Mouse (Mus musculus): ENCODE measurements at regions not wholly inside any gene's neighbourhood (a gene's known extent, or its start where the extent isn't known, plus 50 kb on each side); places are given as distances from the start of the nearest gene placed in this dataset.
"Not testable (repeated sequence)": the region's sequence is repeated elsewhere in the genome, so short reads cannot be mapped to it uniquely, and the experiment has no call there.

DNA sequence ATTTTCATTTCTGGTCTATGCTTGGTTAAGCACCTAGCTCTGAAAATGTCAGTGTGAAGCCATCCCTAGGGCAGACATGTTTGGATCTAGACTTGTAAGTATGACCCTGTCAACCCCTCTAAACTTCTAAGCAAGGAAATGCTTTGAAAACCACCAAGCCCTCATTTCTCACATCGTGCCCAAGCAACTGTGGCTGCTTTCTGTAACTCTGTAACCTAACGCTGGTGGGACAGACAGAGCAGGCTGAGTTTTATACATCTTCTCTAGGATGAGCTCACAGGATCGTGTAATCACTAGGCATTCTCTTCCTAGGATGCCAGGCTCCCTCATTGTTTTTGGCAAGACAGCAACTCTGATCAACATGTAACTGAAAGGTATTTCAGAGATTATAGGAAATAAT, 309.6 kb upstream of the Pkdcc start:
- DNase-seq (ENCODE audit: extremely low read depth, insufficient read length, low spot score) = peak; percentile 27

GRCm38 (mm10) chr17:82909189-82909588, 305.9 kb upstream of the Pkdcc start:
- no peak for DNase-seq (ENCODE audit: extremely low read depth, insufficient read length, low spot score)

DNA sequence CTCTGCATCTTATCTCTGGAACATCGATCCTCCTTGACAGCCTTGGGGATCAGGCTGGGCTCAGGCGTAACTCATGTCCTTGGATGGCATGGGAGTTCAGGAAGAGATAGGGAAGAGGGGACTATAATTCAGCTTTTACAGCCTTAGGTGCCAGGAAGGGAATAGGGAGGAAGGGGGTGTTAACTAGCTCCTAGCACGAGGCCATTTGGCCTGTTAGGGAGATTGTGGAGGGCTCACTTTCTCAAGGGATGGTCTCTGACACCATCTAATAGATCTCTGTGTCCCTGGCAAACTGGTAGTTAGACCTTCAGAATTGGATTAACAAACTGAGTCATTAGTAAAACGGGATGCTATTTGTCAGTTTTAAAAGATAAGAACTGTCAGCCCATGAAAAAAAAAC, 292.1 kb upstream of the Pkdcc start:
- not testable (repeated sequence) for DNase-seq (ENCODE audit: extremely low read depth, insufficient read length, low spot score)

DNA sequence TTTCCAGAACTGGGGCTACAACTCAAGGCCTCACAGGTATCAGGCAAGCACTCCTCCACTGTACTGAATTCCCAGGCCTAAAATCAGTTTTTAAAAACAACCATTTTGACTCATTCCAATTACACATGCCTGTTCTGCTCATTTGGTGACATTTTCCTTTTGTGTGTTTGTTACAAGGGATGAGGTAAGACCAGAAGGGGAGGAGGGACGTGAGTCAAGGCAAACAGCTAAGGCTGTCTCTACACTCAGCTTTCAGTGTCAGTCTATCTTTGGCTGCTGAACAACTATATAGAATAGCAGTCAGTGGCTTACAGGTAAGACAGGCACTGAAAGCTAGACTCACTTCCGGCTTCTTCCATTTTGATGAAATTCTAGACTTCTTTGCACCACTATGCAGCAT, 289.3 kb upstream of the Pkdcc start:
- DNase-seq (ENCODE audit: extremely low read depth, insufficient read length, low spot score) = no peak

DNA sequence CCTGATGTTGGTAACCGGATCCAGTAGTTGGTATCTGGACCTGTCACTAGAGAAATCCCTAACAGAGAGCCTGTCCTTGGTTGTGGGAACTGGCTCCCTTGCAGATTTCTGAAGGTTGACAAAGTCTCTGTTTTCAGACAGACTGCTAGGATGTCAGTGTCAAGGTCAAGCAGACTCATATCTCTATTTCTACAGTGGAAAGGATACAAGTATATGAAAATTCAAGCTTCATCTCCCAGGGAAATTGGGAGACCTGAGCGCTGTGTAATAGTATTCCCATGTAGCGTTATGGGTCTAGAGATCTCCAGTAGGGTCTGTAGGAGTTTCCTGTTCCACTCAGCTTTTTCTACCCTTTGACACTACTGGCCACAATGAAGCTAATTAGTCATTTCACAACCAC, 287.4 kb upstream of the Pkdcc start:
- DNase-seq (ENCODE audit: extremely low read depth, insufficient read length, low spot score) = no peak

DNA sequence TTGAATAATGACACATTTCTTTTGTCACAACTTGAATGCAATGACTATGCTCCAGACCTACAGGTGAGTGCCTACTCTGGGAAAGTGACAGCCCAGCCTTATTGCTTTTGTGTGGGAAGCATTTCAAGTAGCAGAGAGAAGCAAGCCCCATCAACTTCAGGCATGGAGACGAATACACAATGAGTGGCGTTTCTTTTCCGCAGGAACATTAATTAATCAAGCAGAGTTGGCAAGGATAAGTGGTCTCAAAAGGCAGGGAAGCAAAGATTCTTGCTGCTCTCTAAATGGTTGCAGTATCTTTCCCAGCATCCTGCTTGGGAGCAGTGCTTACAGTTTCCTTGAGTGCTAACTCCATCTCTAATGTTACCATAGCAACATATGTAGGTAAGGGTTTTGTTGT, 285.6 kb upstream of the Pkdcc start:
- no peak for DNase-seq (ENCODE audit: extremely low read depth, insufficient read length, low spot score)

GRCm38 (mm10) chr17:82930738-82931137, 284.4 kb upstream of the Pkdcc start:
- DNase-seq (ENCODE audit: extremely low read depth, insufficient read length, low spot score) = no peak

DNA sequence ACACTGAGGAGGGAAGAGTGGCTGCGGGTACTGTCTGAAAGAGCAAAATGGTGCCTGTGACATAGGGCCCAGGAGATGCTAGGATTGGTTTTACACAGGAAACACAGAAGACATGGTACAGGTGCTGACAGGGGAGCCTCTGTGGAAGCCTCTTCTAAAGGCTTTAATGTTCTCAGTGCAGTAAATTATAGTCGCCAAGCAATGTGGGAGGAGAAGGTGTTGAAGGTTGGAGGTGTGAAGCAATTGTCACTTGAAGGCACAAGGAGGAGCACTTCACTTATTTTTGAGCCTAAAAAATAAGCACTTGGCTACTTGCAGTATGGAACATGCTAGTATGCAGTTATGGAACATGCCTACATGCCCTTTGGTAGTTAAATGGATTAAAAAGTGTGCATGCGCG, 283.6 kb upstream of the Pkdcc start:
- no peak for DNase-seq (ENCODE audit: extremely low read depth, insufficient read length, low spot score)

DNA sequence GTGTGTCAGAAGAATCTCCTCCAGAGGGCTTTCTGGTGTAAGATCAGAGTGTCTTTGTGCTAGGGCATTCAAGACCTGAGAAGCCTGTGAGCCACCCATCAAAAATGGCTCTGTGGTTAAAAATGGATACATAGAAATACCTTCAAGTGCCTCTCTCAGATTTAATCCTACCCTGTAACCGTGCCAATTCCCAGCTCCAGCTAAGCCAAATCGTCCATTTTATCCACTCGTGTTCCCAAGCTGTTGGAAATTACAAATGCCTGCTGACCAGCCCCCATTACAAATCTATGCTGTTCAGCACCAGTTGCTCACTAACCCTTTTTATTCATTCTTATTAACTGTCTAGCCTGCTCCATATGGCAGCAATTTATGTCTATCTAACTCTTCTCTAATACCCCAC, 278.3 kb upstream of the Pkdcc start:
- no peak for DNase-seq (ENCODE audit: extremely low read depth, insufficient read length, low spot score)

- no peak for DNase-seq (ENCODE audit: extremely low read depth, insufficient read length, low spot score)
Observed at GRCm38 (mm10) chr17:82946083-82946482, 269.0 kb upstream of the Pkdcc start.

DNA sequence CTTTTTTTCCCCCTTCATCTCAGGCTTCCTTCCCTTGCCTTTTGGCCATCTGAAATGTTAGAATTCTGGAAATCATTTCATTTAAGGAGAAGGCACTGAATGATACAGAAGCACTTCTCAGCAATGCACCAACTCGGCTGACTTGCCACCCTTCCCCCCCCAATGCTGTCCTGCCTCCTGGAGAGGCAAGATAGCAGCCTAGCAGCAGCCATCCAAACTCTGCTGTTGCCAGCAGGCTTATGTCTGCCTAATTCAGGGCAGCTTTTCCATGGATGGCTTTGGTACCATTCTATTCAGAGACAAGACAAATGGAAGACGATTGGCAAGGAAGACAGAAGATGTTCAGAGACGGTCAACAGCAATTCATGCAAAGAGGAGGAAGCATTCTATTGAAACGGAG, 265.3 kb upstream of the Pkdcc start:
- no peak for DNase-seq (ENCODE audit: extremely low read depth, insufficient read length, low spot score)

DNA sequence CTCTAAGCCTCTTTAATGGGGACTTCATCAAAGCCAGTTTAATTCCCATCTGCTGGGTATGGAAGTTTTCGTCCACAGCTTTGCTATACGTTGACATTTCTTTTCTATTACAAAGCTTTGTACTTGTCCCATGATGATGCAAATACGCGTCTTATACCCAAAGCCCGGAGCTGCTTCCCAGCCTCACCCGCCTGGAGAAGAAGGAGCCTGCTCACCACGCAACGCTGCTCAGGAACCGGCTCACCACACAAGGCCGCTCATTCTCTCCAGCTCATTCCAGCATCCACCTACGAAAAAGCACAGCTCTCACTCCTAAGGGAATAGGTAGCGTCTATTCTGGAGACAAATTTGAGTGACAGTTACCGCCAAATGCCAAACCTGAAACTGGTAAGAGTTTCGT, 264.8 kb upstream of the Pkdcc start:
- no peak for DNase-seq (ENCODE audit: extremely low read depth, insufficient read length, low spot score)

DNA sequence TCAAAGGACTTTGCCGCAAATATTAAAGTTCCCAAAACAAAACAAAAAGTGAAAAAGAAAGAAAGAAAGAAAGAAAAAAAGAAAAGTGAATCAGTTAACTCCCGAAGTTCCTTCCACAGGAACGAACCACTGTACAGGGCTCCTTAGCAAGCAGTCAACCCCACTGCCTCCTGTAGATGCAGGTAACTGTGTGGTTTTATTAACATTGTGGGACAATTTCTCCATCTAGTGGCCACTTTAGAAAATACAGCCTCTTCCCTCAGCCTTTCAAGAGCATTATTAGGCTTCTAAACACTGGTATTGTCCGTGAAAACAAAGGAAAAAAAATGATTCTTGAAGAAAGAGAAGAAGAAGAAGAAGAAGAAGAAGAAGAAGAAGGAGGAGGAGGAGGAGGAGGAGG, 257.7 kb upstream of the Pkdcc start:
- no peak for DNase-seq (ENCODE audit: extremely low read depth, insufficient read length, low spot score)

DNA sequence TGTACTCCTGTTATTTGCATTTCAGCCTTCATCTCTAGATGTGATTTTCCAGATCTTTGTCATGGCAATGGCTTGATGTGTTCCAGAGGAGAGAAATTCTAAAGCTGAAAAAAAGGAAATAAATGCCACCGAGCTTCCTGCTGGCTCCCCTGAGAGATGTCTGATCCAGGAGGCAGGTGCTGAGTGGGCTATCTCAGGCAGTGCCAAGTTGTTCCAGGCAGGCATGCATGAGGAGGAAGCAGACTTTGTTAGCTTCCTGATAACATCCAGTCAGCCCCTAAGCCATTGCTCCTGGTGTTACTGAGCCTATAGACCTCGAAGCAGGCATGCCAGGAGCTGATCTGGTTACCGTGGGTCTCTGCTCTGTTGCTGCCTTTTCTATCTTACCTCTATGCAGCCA, 251.7 kb upstream of the Pkdcc start:
- DNase-seq (ENCODE audit: extremely low read depth, insufficient read length, low spot score) = no peak

DNA sequence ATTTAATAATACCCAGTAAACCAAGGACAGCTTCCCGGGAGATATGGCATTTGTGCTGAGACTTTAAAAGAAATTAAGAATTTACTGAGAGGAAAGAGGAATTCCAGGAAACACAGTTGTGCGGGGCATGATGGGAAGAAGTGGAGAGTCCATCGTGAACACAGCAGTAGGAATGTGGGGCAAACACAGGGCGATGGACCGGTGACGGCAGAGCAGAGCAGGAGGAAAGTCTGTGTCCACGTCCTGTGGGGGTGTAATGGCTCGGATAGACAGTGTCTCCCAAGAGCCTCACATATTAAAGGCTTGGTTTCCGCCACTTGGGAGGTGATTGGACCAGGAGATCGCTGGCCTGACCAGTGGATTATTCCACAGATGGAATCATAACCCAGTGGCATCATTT, 215.4 kb upstream of the Pkdcc start:
- DNase-seq (ENCODE audit: extremely low read depth, insufficient read length, low spot score) = no peak

GRCm38 (mm10) chr17:83000411-83000810, 214.7 kb upstream of the Pkdcc start:
- DNase-seq (ENCODE audit: extremely low read depth, insufficient read length, low spot score) = no peak

DNA sequence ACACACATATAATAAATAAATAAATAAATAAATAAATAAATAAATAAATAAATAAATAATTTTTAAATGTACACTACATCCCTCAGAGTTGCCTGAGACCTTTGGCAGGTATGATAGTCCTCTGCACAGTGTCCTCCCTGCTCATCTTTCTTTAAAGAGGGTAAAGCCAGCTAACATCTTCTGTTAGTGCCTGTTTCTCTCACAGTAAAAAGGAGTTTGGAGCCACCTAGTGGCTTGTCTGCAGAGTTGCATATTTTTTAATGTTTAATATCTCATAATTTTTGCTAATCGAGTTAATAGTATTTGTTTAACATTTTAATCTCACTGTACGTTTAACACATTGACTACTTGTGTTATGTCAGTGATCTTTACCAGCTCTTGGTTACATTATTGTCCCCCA, 213.5 kb upstream of the Pkdcc start:
- DNase-seq (ENCODE audit: extremely low read depth, insufficient read length, low spot score) = no peak

GRCm38 (mm10) chr17:83010845-83011244, 204.2 kb upstream of the Pkdcc start:
- DNase-seq (ENCODE audit: extremely low read depth, insufficient read length, low spot score) = no peak

DNA sequence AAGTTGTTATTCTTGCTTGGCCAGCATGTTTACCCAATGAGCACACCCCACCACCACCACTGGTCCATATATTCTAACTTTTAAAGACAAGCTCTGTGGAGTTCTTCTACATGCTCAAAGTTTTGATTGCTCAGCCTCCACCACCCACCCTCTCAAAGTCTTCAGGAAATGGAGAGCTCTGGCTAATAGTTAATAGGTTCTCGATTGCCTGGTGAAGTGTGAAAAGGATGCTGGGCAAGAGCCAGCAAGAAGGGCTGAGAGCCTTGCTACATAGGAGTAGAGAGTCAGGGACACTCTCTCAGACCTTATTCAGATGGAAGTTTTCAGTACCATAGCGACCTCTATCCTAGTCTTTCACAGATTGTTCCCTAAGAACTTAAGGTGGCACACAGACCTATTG, 199.4 kb upstream of the Pkdcc start:
- no peak for DNase-seq (ENCODE audit: extremely low read depth, insufficient read length, low spot score)

GRCm38 (mm10) chr17:83016936-83017335, 198.2 kb upstream of the Pkdcc start:
- no peak for DNase-seq (ENCODE audit: extremely low read depth, insufficient read length, low spot score)

GRCm38 (mm10) chr17:83019267-83019666, 195.8 kb upstream of the Pkdcc start:
- no peak for DNase-seq (ENCODE audit: extremely low read depth, insufficient read length, low spot score)

DNA sequence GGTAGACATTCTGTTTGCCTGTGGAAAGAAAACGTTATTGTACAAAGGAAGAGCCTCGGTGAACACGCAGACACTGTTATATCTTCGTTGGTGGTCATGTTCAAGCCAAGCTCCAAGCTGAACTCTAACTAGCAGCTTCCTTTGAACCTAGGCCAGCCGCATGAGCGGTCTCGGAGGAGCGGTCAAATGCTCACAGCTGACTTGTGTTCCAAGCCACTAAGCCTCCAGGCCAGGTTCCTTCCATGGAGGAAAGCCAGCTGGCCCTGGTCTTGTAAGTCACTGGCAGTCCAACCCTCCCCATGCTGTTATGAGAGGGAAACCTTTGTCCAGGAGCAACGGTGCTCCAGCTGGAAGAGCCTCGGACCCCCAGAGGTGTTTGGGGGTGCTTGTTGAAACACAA, 194.5 kb upstream of the Pkdcc start:
- peak; percentile 8 for DNase-seq (ENCODE audit: extremely low read depth, insufficient read length, low spot score)

DNA sequence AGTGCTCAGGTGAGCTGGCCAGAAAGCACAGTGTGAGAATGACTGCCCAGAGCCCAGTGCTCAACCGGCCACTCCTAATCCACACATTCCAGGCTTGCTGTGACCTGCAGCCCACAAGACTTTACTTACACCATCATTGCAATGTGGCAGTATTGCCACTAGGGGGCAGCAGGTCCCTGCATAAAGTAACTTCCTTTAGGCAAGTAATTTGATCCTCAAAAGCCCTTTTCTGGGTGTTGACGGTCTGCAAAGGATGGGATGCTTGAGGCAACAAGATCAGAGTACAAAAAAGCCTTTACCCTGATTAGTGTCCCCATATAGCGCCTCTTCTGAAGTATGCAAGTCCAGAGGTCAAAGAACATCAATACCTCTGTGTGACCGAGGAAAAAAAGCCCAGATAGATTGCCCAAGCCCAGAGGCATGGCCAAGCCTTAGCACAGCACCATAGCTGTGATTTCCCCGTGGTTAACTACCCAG, 189.7 kb upstream of the Pkdcc start:
- peak; percentile 43 for DNase-seq (ENCODE audit: extremely low read depth, insufficient read length, low spot score)

Measured in 3134 (cell line).